Mouse (Mus musculus): ENCODE data around the gene Acsf3.
A peak's percentile ranks its signal among the peaks of the same experiment; 100 is the strongest.

Acsf3 gene

DNA sequence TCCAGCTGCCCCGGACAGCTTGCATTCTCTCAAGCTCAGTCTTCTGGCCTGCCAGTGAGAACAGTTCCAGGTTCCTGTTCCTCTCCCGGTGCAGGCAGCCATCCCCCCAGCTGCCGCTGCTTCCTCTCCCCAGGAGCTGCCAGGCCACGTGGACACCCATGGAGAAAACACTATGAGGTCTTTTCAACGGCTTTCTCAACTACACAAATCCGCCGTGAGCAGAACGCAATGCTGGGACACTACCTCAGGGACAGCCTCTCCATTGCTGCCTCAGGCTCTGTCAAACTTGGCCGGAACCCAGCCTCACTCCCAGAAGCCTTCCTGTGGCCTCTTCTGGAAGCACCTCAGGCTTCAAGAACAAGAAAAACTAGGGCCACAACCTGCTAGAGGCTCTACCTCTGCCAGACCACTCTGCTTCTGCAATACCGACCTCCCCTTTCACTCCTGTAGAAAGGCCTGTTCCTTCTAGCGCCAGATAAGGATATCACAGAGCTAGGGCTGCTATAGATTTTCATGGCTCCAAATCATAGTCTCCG is 12.5 kb upstream of the Acsf3 start:
- DNase-seq, result no peak

DNA sequence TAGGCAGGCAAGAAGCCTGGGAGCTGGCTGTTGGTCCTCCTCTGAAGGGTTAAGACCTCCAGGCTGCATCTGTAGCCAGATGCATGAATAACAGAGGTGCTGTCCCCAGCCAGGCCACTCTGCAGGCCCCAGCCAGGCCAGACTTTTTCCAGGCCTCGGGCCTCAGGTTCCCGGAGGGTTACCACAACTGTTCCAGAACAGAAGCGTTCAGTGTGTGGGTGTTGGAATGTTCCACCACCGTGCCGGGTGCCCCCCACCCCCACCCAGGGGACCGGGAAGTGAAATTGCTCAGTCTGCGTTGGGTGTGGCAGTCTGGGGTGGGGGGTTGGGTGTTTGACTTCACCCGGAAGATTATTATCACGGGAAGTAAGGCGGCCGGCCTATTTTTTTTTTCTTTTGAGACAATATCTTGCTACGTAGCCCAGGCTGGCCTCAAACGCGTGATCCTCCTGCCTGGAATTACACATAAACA is 12.0 kb upstream of the Acsf3 start:
- no peak for DNase-seq

DNA sequence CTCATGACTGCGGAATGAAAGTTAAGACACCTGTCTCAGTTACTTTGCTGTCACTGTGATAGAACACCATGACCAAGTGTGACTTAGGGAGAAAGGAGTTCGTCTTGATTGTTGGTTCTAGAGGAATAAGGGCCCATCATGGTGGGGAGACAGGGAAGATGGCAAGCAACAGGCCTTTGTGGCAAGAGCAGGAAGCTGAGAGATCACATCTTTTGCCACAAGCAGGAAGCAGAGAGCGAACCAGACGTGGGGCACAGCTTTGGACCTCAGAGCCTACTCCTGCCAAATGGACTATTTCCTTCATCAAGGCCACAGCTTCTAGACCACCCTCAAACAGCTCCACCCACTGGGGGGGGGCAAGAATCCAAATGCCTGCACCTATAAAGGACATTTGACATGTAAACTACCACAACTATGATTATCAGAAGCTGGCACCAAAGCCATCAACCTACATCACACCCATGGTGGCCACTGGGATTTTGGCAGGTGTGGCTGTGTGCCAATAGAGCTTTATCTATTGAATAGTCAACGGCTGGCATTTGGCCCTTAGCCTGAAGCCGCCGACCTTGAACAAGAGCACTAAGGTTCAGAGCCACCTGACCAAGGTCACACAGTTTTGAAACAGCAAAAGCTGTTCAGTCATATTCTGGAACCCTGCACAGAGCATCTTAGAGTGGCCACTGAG is 10.4 kb upstream of the Acsf3 start:
- DNase-seq, result no peak

DNA sequence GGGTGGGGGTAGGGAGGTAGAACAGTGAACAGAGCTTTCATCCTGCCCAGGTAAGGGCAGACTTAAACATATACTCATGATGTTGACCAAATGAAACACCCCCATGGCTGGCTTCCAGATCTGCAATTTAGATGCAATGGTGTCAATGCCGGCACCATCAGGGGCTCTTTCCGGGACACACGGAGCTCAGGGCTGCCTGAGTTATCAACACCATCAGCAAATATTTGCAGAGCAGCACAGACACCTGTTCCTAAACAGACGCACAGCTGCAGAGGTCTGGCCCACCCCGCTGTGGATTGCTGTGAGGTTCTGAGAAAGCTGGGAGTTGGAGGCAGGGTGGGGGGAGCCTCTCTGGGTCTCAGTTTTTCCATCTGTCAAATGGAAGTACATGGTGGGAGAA is 9.1 kb upstream of the Acsf3 start:
- no peak for DNase-seq

DNA sequence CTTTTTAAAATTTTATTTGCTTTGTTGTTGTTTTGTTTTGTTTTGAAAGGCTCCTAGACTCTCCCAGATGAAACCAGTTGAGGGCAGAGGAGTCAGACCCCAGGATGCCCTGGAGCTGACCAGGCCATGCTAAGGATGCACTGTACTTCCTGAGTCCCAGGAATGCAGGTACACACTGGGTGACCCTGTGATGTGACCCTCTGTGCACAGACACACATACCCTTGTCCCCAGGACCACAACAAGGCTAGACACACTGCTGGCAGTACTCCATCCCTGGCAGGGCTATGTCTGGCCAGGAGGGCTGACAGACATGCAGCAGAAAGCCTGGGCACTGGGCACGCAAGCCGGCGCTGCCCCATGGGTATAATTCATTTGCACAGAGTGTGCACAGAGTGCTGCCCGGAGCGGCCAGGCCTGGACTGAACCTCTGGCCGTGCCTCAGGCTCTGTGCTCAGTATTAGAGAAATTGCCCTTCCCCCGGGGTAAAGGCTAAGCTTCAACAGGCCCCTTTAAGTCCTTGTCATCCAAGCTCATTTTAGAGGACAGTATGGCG is 8.6 kb upstream of the Acsf3 start:
- no peak for DNase-seq

DNA sequence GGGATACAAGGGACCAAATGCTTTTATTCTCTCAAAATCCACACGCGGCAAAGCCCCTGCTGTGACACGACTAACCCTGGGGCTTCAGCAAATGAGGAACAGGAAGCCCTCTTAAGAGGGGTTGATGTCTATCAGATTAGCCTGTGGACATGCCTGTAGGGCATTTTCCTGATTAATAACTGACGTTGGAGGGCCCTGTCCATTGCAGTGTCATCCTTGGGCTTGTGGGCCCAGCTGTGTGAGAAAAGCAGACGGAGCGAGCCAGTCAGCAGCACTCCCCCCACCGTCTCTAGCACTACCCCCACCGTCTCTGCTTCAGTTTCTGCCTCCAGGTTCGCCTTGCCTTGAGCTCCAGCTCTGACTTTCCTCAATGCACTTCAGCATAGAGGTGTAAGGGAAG is 8.1 kb upstream of the Acsf3 start:
- DNase-seq, result no peak

DNA sequence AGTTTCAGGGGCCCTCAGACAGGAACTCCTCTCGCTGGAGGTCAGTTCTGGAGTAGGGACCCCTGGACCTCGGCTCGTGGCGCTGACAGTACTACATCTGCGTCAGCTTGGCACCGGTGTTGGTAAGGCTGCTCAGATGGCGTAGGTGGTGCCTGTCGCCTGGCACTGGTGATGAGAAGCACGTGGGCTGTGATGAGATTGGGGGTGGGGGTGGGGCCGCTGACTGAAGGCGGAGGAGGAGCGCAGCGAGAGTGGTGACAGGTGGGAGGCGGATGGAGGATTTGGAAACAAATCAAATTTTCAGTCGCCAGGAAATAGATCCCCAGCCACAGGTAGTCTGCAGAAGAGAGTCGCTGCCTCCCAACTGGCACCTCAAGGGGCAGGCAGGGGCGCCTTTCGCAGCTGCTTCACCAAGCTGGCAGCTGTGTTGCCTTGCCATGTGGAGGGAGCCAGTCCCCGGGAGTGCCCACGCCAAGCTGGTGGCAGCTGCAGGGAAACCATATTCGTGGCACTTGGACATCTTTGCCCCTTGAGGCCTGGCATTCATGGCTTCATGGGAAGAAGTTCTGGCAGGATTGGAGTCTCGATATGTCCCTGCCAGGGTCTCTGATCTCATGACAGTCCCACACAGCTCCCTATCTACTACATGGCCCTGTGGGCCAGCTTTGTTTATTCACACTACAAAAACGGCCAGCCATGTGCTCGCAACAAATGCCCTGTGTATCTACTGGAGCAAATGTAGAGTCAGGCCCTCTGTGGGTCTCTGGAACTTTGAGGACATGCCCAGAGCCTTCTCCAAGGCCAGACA is 5.8 kb upstream of the Acsf3 start:
- DNase-seq, result peak; percentile 58 to 66

DNA sequence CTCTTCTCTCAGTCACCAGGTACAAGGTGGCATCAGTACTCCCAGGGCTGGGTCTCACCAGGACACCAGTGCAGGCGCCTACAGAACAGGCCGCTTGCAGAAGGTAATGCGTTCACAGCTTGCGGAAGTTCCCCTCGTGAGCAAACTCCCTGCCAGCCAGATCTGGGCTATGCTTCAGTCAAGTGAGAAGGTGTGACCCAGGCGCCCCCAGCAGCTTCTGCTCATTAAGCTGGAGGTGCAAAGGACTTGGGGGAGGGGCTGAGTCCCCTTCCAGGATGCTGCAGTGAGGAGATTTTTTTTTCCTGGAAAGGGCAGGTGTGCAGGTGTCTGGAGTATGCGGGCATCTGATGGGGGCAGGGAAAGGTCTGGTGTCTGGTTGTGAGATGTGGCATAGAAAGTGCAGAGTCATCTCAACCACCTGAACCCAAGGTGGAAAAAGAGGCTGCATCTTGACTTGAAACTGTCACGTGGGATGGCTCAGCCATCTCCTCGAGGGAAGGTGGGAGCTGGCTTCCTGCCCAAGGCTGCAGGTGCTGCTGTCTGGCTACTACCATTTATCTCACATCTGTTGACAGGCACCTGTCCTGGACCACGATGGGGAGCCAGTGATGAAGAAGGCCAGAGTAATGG is 2.7 kb upstream of the Acsf3 start:
- DNase-seq, result no peak

DNA sequence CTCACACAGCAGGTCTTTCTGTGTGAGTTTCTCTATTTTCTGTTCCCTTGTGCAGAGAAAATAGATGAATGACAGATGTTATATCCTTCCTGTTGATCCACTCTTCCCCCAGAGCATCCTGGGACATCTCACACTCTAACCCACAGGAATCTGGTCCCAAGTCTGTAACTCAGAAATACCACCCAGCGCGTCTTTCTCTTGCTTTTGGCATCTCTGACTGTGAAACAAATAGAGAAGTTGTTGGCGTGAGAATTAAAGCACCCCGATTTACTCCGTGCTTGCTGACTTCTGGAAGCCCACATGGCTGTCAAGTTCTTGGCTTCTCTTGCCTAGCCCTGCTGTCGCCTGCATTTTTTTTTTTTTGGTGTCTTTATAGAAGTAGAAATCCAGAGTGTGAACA is 2.4 kb downstream of the Acsf3 start:
- DNase-seq, result no peak

DNA sequence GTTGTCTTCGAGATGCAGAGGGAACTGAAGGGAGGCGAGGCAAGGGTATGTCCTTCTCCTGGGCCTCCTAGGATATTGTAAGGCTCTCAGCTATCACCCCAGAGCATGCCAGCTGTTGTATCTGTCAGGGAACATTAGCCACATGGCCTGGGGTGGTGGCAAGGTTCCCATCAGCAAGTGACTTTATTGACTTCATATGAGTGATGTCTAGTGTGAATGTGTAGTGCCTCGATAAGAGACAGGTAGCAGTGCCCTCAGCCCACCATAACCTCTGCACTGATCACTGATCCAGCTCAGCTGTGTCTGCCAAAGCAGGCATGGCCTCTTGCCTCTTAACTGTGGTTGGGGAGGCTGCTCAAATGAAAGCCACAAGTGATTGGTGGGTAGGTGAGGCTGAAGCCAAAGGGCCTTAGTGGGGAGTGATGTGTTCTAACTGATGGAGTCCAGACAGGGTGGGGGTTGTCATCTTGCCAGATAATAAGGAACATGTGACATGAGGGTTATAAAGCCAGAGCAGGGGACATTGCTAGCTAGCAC is 3.5 kb downstream of the Acsf3 start:
- DNase-seq, result no peak

DNA sequence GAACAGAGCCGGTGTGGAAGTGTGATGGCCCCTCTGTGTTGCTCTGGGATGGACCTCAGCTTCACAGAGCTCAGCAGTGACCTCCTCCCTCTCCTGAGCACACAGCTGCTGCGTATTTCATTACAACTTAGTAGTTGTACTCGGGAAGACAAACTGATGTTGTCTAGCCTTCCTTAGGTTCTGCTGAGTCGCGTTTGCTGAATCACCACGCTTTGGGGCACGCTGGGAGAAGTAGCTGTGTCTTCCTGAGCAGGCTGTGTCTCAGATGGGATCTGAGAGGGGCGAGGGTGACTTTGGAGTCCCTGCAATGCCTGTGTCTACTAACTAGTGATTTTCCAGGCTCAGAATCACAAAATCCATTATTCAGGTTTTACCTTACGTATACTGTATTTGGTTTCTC is 4.0 kb downstream of the Acsf3 start:
- DNase-seq, result no peak

DNA sequence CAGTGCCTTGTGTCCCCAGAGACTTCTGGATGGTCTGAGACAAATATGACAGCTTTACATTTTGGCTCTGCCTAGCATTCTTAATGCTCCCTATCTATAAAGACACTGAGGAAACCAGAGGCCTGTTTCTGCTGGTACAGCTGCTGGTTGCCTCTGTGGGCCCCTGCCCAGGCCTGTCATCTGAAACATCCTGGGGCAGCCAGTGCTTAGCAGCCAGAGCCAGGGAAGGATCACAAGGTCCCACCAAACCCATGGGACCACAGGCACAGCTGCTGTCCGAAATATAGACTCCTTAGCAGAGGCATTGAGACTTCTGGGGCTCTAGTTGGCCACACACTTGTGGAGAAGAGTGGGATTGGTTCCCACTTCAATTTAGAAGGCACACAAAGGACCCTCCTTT is 9.5 kb downstream of the Acsf3 start:
- DNase-seq, result no peak

DNA sequence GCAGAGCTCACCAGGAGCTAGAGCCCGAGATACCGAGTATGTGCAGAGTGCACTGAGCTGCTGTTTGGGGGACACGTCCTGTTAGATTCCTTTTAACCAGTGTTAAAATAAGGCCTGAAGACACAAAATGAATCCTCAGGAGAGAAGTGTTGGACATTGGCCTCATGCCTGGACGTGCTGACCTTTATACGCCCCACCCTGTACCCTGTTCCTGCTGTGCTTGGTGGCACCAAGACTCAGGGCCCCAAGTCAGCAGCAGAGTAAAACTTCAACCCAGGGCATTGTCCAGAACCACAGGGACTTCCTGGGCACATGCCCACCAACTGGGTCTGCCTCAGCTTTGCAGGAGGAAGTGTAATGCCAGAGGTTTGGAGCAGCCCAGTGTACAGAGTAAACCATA is 14.5 kb downstream of the Acsf3 start:
- DNase-seq, result no peak

DNA sequence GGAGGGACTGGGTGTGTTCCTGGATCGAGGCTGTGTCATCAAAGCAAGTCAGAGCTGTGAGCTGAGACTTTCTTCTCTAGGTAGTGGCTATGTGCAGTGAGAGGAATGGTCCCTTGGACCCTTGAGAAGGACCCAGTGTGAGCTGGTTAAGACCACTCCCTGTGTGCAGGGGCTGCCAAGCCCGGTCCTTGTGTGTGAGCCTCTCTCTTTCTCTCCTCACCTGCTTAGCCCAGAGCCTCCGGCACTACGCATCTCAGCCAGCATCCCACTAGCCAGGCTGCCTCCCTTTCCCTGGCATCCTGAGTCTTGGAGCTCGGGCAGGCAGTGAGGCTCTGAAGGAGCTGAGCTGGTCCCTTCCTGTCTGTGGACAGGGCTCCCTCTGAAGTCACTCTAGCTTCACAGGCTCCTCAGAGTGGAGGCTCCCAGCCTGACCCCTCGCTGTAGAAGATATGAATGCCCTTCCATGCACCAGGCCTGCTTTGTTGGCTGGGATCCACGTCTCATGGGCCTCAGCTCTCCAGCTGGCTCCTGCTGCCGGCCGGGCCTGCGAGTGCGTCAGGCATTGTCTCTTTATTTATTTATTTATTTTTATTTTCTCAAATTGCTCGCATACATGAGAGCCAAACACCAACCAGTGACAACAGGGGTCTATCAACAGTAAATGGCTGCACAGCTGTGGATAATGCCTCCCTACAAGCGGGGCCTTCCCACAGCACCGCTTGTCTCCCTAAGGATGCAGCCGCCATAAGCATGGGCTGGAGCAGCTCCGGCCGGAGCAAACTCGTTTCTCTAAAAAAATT is 18.3 kb downstream of the Acsf3 start:
- peak; percentile 72 for DNase-seq

DNA sequence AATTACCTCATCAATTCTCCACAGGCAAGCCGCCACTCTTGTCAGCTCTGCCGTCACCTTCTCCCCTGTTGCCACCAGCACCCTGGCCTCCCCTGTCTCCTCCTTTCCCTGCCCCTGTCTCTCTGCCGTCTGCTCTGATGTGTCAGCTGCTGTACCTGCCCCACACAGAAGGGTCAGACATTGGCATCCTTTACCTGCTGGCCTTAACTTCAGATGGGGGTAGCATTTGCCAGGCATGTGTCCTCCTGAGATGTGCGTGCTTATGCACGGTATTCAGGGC is 18.8 kb downstream of the Acsf3 start:
- no peak for DNase-seq

DNA sequence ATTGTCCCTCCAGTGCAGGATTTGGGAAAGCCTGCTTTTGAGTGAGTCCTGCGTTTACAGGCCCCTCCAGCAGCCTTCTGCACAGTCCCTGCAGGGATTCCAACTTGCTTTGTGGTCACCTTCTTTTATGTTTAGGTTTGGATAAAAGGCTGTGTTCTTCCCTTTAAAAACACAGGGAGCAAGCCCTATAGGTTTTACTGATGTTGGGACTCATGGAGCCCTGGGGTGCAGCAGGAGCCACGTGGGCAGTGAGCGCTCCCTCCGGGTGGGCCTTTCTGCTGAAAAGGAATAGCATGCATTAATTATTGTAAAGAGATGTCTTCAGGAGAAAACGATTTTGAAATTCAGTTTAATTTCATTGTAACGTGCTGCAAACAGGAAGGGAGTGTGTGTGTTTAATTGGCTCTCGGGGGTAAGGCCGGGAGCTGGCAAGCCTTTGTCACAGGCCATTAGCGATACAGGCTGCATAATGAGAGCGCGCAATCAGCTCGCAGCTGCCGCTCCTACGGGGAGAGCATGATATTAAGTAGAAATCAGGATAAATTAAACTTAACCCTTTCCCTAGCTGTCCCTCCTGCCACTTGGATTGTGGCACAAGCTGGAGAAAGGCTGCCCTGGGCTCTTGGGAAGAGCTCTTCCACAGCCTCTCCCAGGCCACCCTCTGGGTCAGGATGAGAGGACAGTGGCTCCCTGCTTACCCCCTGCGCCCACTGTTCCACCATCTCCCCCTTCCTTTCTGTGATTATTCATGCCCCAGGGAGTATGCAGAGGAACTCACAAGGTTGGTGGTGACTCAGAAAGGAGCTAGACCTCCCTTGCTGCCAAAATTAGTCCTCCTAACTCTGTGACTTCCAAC is 28.8 kb downstream of the Acsf3 start:
- no peak for DNase-seq

DNA sequence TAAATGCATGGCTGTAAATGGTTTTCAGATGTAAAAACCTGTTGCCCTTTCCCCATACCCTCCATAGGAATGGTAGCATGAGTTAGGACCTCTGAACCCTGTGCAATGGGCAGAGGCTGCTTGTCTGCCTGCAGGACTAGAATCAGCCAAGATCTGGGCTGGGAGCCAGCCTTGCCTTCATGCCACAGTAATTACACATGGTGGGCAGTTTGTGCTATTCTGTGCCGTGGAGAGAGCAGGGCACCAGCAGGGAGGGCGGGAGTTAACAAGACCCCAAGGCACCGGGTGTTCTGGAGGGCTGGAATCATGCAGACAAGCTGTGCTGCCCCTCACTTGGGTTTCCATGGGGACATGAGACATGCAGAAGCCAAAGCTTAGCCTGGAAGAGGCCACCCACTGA is 30.1 kb downstream of the Acsf3 start:
- peak; percentile 70 to 72 for DNase-seq

DNA sequence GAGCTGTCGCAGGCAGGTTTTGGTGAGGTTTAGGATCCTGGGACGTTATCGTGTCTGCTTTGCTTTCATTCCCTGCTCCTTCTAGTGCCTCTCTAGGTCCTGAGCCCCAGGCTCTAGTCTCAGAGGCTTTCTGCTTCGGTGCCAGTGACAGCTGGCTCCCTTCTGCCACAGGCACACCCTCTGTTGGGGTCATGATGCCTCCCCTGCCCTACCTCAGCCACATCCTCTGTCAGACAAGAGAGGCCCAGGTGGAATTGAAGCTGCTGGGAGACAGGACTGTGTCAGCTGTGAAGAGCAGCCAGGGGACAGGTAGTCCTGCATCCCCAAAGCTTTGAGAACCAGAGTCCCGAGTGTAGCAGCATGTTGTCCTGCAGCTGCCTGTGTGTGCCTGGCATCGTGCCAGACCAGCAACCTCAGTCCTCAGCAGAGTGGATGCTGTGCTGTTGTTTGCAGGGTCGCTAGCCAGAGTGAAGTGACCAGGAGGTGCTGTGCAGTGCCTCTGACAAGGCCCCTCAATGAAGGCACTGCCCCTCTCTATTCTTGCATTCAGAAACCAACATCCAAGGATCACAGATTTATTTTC is 31.8 kb downstream of the Acsf3 start:
- no peak for DNase-seq

DNA sequence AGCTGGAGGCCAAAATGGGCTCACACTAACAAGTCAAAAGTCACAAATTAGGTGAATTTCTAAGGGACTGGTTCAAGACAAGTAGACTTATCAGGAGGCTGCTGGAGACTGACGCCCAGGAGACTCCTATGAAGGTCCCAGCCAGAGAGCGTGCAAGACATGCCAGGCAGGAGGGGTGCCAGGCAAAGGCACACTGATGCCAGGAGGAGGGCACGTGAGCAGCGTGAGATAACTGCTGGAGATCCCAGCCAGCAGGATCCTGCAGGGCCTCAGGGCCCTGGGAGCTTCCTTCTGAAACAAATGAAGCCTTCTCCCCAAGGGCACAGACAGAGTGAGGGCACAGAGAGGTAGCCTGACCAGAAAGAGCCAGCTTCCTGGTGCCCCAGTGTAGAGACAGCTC is 32.6 kb downstream of the Acsf3 start:
- no peak for DNase-seq

DNA sequence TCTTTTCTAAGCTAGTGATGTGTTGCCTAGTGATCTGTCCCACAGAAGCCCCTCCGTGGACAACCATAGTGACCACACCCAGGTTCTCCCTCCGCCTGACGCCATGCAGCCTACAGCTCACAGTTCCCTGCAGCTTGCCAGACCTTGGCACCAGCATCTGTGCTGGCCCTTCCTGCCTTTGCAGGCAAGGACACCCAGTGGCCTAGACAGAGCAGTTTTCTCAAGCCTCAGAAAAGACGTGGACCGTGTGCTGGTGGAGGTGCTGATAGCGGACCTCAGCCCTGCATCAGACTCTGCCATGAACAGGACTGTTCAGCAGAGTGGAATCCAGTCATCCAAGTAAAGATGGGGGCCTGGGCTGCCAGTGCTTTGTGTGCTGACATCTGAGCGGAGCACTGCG is 35.1 kb downstream of the Acsf3 start:
- peak in 1 of 2 experiments; percentile 42 for DNase-seq

DNA sequence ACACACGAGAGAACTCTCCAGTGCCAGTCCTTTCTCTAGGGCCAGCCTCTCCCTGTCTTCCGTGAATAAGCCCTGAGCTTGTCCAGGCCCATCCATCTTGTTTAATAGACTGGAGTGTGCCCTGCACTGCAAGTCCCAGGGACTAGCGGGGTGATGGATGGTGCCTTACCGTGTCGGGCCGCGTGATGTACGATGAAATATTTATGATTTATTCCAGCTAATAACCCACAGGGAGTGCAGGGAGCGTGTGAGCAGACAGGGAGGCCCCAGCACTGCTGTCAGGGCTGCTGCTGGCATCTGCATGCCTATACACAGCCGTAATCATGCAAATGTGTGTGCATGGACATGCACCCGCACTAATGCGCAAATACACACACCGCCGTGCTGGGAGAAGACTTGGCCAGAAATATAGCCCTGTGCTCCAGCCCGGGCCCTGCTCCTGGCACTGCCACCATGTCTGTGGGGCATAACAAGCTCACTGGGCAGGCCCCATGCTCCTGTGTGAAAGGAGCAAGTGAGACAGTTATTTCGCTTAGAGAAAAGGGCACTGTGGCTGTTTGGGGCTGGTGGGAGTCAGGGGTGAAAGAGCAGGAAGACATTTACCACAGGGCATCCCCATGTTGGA is 36.7 kb downstream of the Acsf3 start:
- no peak for DNase-seq
